Mouse (Mus musculus) hindbrain, embryonic 16.5 days (tissue): Measurements from ENCODE around the gene Dtx3. TPM values are rescaled to one million over a fixed set of nuclear protein-coding genes. Genes with fewer than 3 reads are reported as not detected.
"Not testable (repeated sequence)": the region's sequence is repeated elsewhere in the genome, so short reads cannot be mapped to it uniquely, and the experiment has no call there.

Source experiments
- ATAC-seq: fragments of 200-750 bp; cut with Nextera tagmentation; 2 replicates; pipeline ENCODE4 v1.8.0; 2017; ENCODE audit warnings: moderate TSS enrichment, moderate library complexity
- H3K27ac ChIP-seq: fragments of 300-500 bp; sonication (generic); 2 replicates; pipeline ENCODE4 v1.5.1; 2014; ENCODE audit warnings: low read depth, mild to moderate bottlenecking, control low read depth, low read length, moderate library complexity
- H3K27me3 ChIP-seq: fragments of 300-500 bp; sonication (generic); replicated peaks from 2 replicates; pipeline ENCODE4 v1.6.1; 2014; ENCODE audit warnings: low read length; ENCODE audit not compliant: control insufficient read depth, insufficient read depth
- H3K36me3 ChIP-seq: fragments of 300-500 bp; sonication (generic); 2 replicates; pipeline ENCODE4 v1.6.1; 2014; ENCODE audit warnings: mild to moderate bottlenecking, low read length, moderate library complexity, mixed read lengths; ENCODE audit not compliant: control insufficient read depth, insufficient read depth
- H3K4me1 ChIP-seq: fragments of 300-500 bp; sonication (generic); 2 replicates; pipeline ENCODE4 v1.6.1; 2014; ENCODE audit warnings: low read depth, low read length; ENCODE audit not compliant: control insufficient read depth, insufficient read depth
- H3K4me2 ChIP-seq: fragments of 300-500 bp; sonication (generic); 2 replicates; pipeline ENCODE4 v1.6.1; 2014; ENCODE audit warnings: mild to moderate bottlenecking, low read length, control low read depth, moderate library complexity
- H3K4me3 ChIP-seq: fragments of 300-500 bp; sonication (generic); 2 replicates; pipeline ENCODE4 v1.5.1; 2014; ENCODE audit warnings: mild to moderate bottlenecking, low read length, control low read depth, moderate library complexity
- H3K9ac ChIP-seq: fragments of 300-500 bp; sonication (generic); 2 replicates; pipeline ENCODE4 v1.6.1; 2014; ENCODE audit warnings: low read depth, mild to moderate bottlenecking, control low read depth, low read length, moderate library complexity
- H3K9me3 ChIP-seq: fragments of 300-500 bp; sonication (generic); 2 replicates; pipeline ENCODE4 v1.6.1; 2014; ENCODE audit warnings: mild to moderate bottlenecking, low read length, moderate library complexity; ENCODE audit not compliant: control insufficient read depth
- WGBS: fragments of 180-500 bp; shearing (Covaris S2); extraction: QIAGEN DNeasy Blood & Tissue Kit; methylation state at CpG from one replicate; pipeline ENCODE4 v1.1.7; 2014; 5-methylcytosine and 5-hydroxymethylcytosine counted together
- polyA plus RNA-seq: library from polyadenylated mRNA; unstranded; fragments of >200 nt; fragmentation: Nextera tagmentation; extraction: Ambion mirVana; gene quantifications from 2 replicates; pipeline ENCODE4 v1.2.1, GENCODE M21; 2015

The Dtx3 gene
- polyA plus RNA-seq, 1 experiment from 2014 or later: 213 TPM

- no peak overlapping the region for H3K9ac ChIP-seq
- H3K4me3 ChIP-seq: no peak overlapping the region
- peaks cover 27% of the 10 kb centered on the region for H3K36me3 ChIP-seq
- peaks cover 17% of the 10 kb centered on the region for H3K4me1 ChIP-seq
- H3K4me2 ChIP-seq: no peak overlapping the region
- no peak overlapping the region for H3K27ac ChIP-seq
- WGBS: 60% methylated on average over 2 of the region's 2 CpGs
- no peaks in the 10 kb centered on the region for H3K27me3 ChIP-seq
- no peaks in the 10 kb centered on the region for H3K9me3 ChIP-seq
- ATAC-seq: no peak
These were observed 3.0 kb upstream of the Dtx3 start for GRCm38 (mm10) chr10:127198492-127198891.

GRCm38 (mm10) chr10:127197505-127198110, 2.1 kb upstream of the Dtx3 start:
- Histone ChIP-seq H3K9ac (no peak overlapping the region), H3K4me2 (no peak overlapping the region), H3K4me3 (no peak overlapping the region), H3K4me1 (peaks cover 17% of the 10 kb centered on the region), H3K36me3 (peaks cover 33% of the 10 kb centered on the region), H3K9me3 (no peaks in the 10 kb centered on the region), H3K27me3 (no peaks in the 10 kb centered on the region), H3K27ac (no peak overlapping the region)
- WGBS: 81% methylated on average over 11 of the region's 11 CpGs
- no peak for ATAC-seq

GRCm38 (mm10) chr10:127197104-127197503, 1.6 kb upstream of the Dtx3 start:
- no peak overlapping the region for H3K9ac ChIP-seq
- peaks cover 33% of the 10 kb centered on the region for H3K36me3 ChIP-seq
- no peak for ATAC-seq
- H3K4me2 ChIP-seq: no peak overlapping the region
- H3K4me1 ChIP-seq: peaks cover 17% of the 10 kb centered on the region
- no peaks in the 10 kb centered on the region for H3K27me3 ChIP-seq
- no peak overlapping the region for H3K4me3 ChIP-seq
- no peak overlapping the region for H3K27ac ChIP-seq
- WGBS: 95% methylated on average over 8 of the region's 8 CpGs
- H3K9me3 ChIP-seq: no peaks in the 10 kb centered on the region

- Histone ChIP-seq H3K4me2 (peak overlapping the region; percentile 65), H3K4me3 (peak overlapping the region; percentile 80), H3K36me3 (peaks cover 30% of the 10 kb centered on the region), H3K9me3 (no peaks in the 10 kb centered on the region), H3K27me3 (no peaks in the 10 kb centered on the region), H3K4me1 (peaks cover 17% of the 10 kb centered on the region), H3K9ac (peak overlapping the region; percentile 94), H3K27ac (peak overlapping the region; percentile 90)
- ATAC-seq: peak; percentile 69
- WGBS: 3% methylated on average over 5 of the region's 5 CpGs
These were observed 864 bp upstream of the Dtx3 start for GRCm38 (mm10) chr10:127196392-127196791.

GRCm38 (mm10) chr10:127194428-127195327, 850 bp downstream of the Dtx3 start:
- Histone ChIP-seq H3K4me1 (peaks cover 20% of the 10 kb centered on the region), H3K36me3 (peaks cover 27% of the 10 kb centered on the region), H3K27ac (peak overlapping the region; percentile 90), H3K27me3 (no peaks in the 10 kb centered on the region), H3K4me2 (peak overlapping the region; percentile 65), H3K9me3 (no peaks in the 10 kb centered on the region), H3K9ac (peak overlapping the region; percentile 94), H3K4me3 (peak overlapping the region; percentile 80)
- peak; percentile 50 for ATAC-seq
- 21% methylated on average over 22 of the region's 22 CpGs for WGBS

- 83% methylated on average over 9 of the region's 9 CpGs for WGBS
- peaks cover 30% of the 10 kb centered on the region for H3K4me1 ChIP-seq
These were observed 2.5 kb downstream of the Dtx3 start for GRCm38 (mm10) chr10:127193011-127193410.

GRCm38 (mm10) chr10:127192057-127192328, 3.5 kb downstream of the Dtx3 start:
- H3K4me3 ChIP-seq, H3K4me2 ChIP-seq, H3K27me3 ChIP-seq, H3K27ac ChIP-seq, ATAC-seq, H3K9me3 ChIP-seq, H3K9ac ChIP-seq: not testable (repeated sequence)
- peaks cover 13% of the 10 kb centered on the region for H3K36me3 ChIP-seq
- WGBS: 86% methylated on average over 1 of the region's 1 CpGs
- peaks cover 34% of the 10 kb centered on the region for H3K4me1 ChIP-seq

More at GRCm38 (mm10) chr10:127193011-127193410, 2.5 kb downstream of the Dtx3 start:
- Histone ChIP-seq H3K27ac (no peak overlapping the region), H3K9me3 (no peaks in the 10 kb centered on the region), H3K9ac (no peak overlapping the region), H3K4me3 (no peak overlapping the region), H3K27me3 (no peaks in the 10 kb centered on the region), H3K4me2 (no peak overlapping the region), H3K36me3 (peaks cover 16% of the 10 kb centered on the region)
- ATAC-seq: no peak

- no peak overlapping the region for H3K9ac ChIP-seq
- H3K4me2 ChIP-seq: no peak overlapping the region
- H3K4me3 ChIP-seq: no peak overlapping the region
- H3K9me3 ChIP-seq: no peaks in the 10 kb centered on the region
- H3K36me3 ChIP-seq: peaks cover 13% of the 10 kb centered on the region
- no peaks in the 10 kb centered on the region for H3K27me3 ChIP-seq
- 77% methylated on average over 19 of the region's 19 CpGs for WGBS
- peaks cover 30% of the 10 kb centered on the region for H3K4me1 ChIP-seq
- no peak overlapping the region; the same call in 1 of the 2 replicates for H3K27ac ChIP-seq
- no peak for ATAC-seq
These were observed 4.1 kb downstream of the Dtx3 start for GRCm38 (mm10) chr10:127191191-127192056.
